Mouse (Mus musculus): ENCODE data around the gene Prkca.

GRCm38 (mm10) chr11:108257921-108258320 is 85.8 kb downstream of the Prkca start:
- TF ChIP-seq CTCF (IDR thresholded peaks at IDR 0.05; ENCODE audit: control insufficient read depth, insufficient read depth, insufficient read length) (no peak), USF1 (IDR thresholded peaks at IDR 0.05; ENCODE audit: low read depth) (no peak), MYOD1 (IDR thresholded peaks at IDR 0.05; ENCODE audit: control insufficient read depth, insufficient read length, low read depth) (no peak), CEBPB (IDR thresholded peaks at IDR 0.05; ENCODE audit: low read depth) (no peak), MAX (IDR thresholded peaks at IDR 0.05) (no peak), FOSL1 (IDR thresholded peaks at IDR 0.05; ENCODE audit: insufficient read depth, low read length, poor library complexity, severe bottlenecking) (no peak), MYOG (IDR thresholded peaks at IDR 0.05; ENCODE audit: control insufficient read depth, extremely low read depth, insufficient read length) (no peak)
